Mouse (Mus musculus) myocyte (in vitro differentiated cells): ENCODE measurements around the gene Rybp. TPM values are rescaled to one million over a fixed set of nuclear protein-coding genes. Genes with fewer than 3 reads are reported as not detected.

ENCODE experiments used
- H3K27me3 ChIP-seq: one replicate; pipeline ENCODE4 v1.6.1; 2011; ENCODE audit not compliant: control insufficient read depth, insufficient read depth, insufficient read length
- H3K36me3 ChIP-seq: one replicate; pipeline ENCODE4 v1.6.1; 2011; ENCODE audit not compliant: control insufficient read depth, insufficient read depth
- H3K4me2 ChIP-seq: one replicate; pipeline ENCODE4 v1.6.1; 2011; ENCODE audit warnings: low read depth, control low read depth
- H3K4me3 ChIP-seq: one replicate; pipeline ENCODE4 v1.5.1; 2011; ENCODE audit warnings: mild to moderate bottlenecking, control low read depth, moderate library complexity
- H3K79me2 ChIP-seq: one replicate; pipeline ENCODE4 v1.6.1; 2011; ENCODE audit not compliant: control insufficient read depth, insufficient read depth
- H3ac ChIP-seq: one replicate; pipeline ENCODE4 v1.6.1; 2011; ENCODE audit not compliant: control insufficient read depth, insufficient read length
- CEBPB ChIP-seq: IDR thresholded peaks from 2 replicates; pipeline ENCODE4 v1.6.1; 2011; ENCODE audit warnings: mild to moderate bottlenecking, moderate library complexity; ENCODE audit not compliant: poor library complexity, insufficient read depth, severe bottlenecking
- E2F4 ChIP-seq: IDR thresholded peaks from one replicate; pipeline ENCODE4 v1.6.1; 2011; ENCODE audit warnings: mild to moderate bottlenecking, control low read depth, moderate library complexity; ENCODE audit not compliant: insufficient read depth
- MAX ChIP-seq: IDR thresholded peaks from one replicate; pipeline ENCODE4 v1.6.1; 2011; ENCODE audit warnings: low read depth, mild to moderate bottlenecking, control low read depth
- MYOD1 ChIP-seq, 3 experiments: IDR thresholded peaks; one replicate each; pipeline ENCODE4 v1.6.1; 2011; ENCODE audit warnings: control low read depth in 2 of 3, low read depth in 2 of 3, mild to moderate bottlenecking in 2 of 3, moderate library complexity in 1 of 3; ENCODE audit not compliant: insufficient read length in 2 of 3, control insufficient read depth in 1 of 3
- MYOG ChIP-seq, 3 experiments: IDR thresholded peaks; one replicate each; pipeline ENCODE4 v1.6.1; 2011; ENCODE audit warnings: control low read depth in 2 of 3, low read depth in 2 of 3, mild to moderate bottlenecking in 2 of 3; ENCODE audit not compliant: insufficient read length in 2 of 3, control insufficient read depth in 1 of 3, insufficient read depth in 1 of 3
- POLR2A ChIP-seq: IDR thresholded peaks from one replicate; pipeline ENCODE4 v1.6.1; 2011; ENCODE audit warnings: low read depth, mild to moderate bottlenecking, control low read depth, moderate library complexity; ENCODE audit not compliant: insufficient read length
- POLR2AphosphoS2 ChIP-seq: IDR thresholded peaks from one replicate; pipeline ENCODE4 v1.6.1; 2011; ENCODE audit warnings: low read depth, control low read depth; ENCODE audit not compliant: insufficient read length
- REST ChIP-seq: IDR thresholded peaks from one replicate; pipeline ENCODE4 v1.6.1; 2011; ENCODE audit warnings: mild to moderate bottlenecking, control low read depth, moderate library complexity; ENCODE audit not compliant: insufficient read depth, insufficient read length
- SRF ChIP-seq: IDR thresholded peaks from one replicate; pipeline ENCODE4 v1.6.1; 2011; ENCODE audit warnings: low read depth; ENCODE audit not compliant: control insufficient read depth, insufficient read length
- TCF12 ChIP-seq: IDR thresholded peaks from one replicate; pipeline ENCODE4 v1.6.1; 2011; ENCODE audit warnings: mild to moderate bottlenecking, control low read depth; ENCODE audit not compliant: poor library complexity, insufficient read depth, severe bottlenecking
- TCF3 ChIP-seq: IDR thresholded peaks from one replicate; pipeline ENCODE4 v1.6.1; 2011; ENCODE audit warnings: low read depth, control low read depth; ENCODE audit not compliant: insufficient read length
- USF1 ChIP-seq: IDR thresholded peaks from one replicate; pipeline ENCODE4 v1.6.1; 2011; ENCODE audit warnings: low read depth, mild to moderate bottlenecking, control low read depth, moderate library complexity
- polyA plus RNA-seq: library from polyadenylated mRNA; unstranded; fragments of >200 nt; fragmentation: generic; extraction: Trizol; gene quantifications from one replicate; pipeline ENCODE4 v1.2.1, GENCODE M21; 2012; ENCODE audit warnings: missing spikeins

The Rybp gene
- polyA plus RNA-seq, 1 experiment: 9.5 TPM

DNA sequence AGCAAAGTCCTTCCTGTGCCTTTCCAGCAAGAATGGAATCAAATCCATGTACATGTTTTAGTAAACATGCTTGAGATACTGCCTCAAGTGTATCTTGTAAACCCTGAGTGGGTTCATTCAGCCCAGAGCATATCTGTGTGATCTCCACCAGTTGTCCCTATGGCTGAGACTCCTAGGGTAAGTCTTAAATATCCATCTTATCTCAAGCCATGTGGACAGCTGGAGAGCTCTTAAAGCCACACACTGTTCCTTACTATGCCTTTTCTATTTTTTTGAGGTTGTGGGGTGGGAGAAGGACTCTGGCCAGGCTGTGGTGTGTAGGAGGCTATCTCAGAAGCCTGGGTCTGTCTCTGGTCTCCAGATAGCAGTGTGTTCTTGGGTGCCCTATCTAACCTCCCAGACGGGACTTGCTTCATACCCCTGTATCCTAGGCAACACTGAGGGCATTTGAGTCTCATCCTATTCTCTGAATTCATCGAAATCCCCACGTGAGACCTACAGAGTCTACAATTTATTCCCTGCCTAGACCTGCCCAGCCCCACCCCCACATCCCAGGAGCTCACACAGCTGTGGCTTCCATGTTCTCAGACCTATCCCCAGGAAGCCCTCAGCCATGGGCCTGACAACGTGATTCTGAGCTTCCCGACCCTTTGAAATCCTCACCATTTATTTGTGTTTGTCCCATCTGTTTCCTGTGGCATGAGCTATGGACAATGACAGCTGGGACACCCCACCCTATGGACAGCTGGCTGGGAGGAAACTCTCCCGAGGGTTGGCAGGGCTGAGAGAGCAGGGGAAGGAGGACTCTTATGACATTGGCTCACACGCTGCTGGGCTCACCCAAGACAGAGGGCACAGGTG is 98.2 kb downstream of the Rybp start:
- Histone ChIP-seq H3K79me2 (no peaks in the 10 kb centered on the region), H3K36me3 (no peaks in the 10 kb centered on the region), H3K4me2 (peak overlapping the region; percentile 60), H3K27me3 (no peaks in the 10 kb centered on the region), H3K4me3 (no peak overlapping the region), H3ac (no peak overlapping the region)
- TF ChIP-seq TCF3: peak; percentile 94
- 0 out of 2 replicates have a peak, but pooled peaks have one; percentile 1 for TF ChIP-seq CEBPB
- TF ChIP-seq E2F4: no peak
- TF ChIP-seq REST: no peak
- no peak for TF ChIP-seq SRF
- no peak for TF ChIP-seq POLR2A
- TF ChIP-seq TCF12: peak; percentile 99
- peak; percentile 98 for TF ChIP-seq MYOD1 (IDR thresholded peaks at IDR 0.05; ENCODE audit: control insufficient read depth in 1 of 3, insufficient read length in 2 of 3, low read depth in 2 of 3)
- TF ChIP-seq MYOG (IDR thresholded peaks at IDR 0.05; ENCODE audit: control insufficient read depth in 1 of 3, insufficient read depth in 1 of 3, insufficient read length in 2 of 3, low read depth in 2 of 3): peak; percentile 93 to 100 (median 98)

DNA sequence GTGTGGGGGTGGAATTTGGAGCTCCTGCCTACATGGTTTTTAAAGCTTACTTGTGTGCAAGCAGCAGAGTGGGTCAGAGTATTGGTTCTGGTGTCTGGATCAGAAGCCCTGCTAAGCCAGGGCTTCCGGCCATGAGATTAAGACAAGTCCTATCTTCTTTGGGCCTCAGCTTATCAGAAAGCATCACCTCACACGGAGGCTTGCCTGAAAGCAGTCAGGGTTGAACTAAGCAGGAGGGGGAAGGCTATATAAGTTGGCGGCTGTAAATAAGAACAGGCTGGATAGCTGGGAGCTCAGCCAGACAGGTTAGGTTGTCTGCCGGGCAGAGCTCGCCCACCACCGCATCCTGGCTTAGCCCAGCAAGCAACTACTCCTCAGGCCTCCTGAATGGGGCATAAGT is 99.5 kb downstream of the Rybp start:
- Histone ChIP-seq H3K4me2 (no peak overlapping the region), H3K27me3 (no peaks in the 10 kb centered on the region), H3K36me3 (no peaks in the 10 kb centered on the region), H3ac (no peak overlapping the region), H3K4me3 (no peak overlapping the region), H3K79me2 (no peaks in the 10 kb centered on the region)
- no peak for TF ChIP-seq MAX
- no peak for TF ChIP-seq MYOD1 (IDR thresholded peaks at IDR 0.05; ENCODE audit: control insufficient read depth in 1 of 3, insufficient read length in 2 of 3, low read depth in 2 of 3)
- TF ChIP-seq E2F4: no peak
- TF ChIP-seq TCF3: no peak
- no peak for TF ChIP-seq MYOG (IDR thresholded peaks at IDR 0.05; ENCODE audit: control insufficient read depth in 1 of 3, insufficient read depth in 1 of 3, insufficient read length in 2 of 3, low read depth in 2 of 3)
- TF ChIP-seq TCF12: no peak
- no peak for TF ChIP-seq SRF
- TF ChIP-seq POLR2AphosphoS2: no peak
- no peak for TF ChIP-seq POLR2A
- TF ChIP-seq REST: no peak
- no peak for TF ChIP-seq CEBPB
- TF ChIP-seq USF1: no peak

GRCm38 (mm10) chr6:100186789-100187188 is 100.5 kb downstream of the Rybp start:
- no peak overlapping the region for H3K4me3 ChIP-seq
- no peaks in the 10 kb centered on the region for H3K27me3 ChIP-seq
- no peak for TF ChIP-seq CEBPB
- no peak for TF ChIP-seq POLR2A
- no peak for TF ChIP-seq MYOG (IDR thresholded peaks at IDR 0.05; ENCODE audit: control insufficient read depth in 1 of 3, insufficient read depth in 1 of 3, insufficient read length in 2 of 3, low read depth in 2 of 3)
- no peak for TF ChIP-seq SRF
- TF ChIP-seq TCF3: no peak
- TF ChIP-seq POLR2AphosphoS2: no peak
- TF ChIP-seq MAX: no peak
- no peak for TF ChIP-seq E2F4
- no peak for TF ChIP-seq USF1
- no peak for TF ChIP-seq MYOD1 (IDR thresholded peaks at IDR 0.05; ENCODE audit: control insufficient read depth in 1 of 3, insufficient read length in 2 of 3, low read depth in 2 of 3)
- TF ChIP-seq TCF12: no peak
- no peak for TF ChIP-seq REST
- H3K4me2 ChIP-seq: no peak overlapping the region
- no peaks in the 10 kb centered on the region for H3K79me2 ChIP-seq
- no peak overlapping the region for H3ac ChIP-seq
- no peaks in the 10 kb centered on the region for H3K36me3 ChIP-seq

DNA sequence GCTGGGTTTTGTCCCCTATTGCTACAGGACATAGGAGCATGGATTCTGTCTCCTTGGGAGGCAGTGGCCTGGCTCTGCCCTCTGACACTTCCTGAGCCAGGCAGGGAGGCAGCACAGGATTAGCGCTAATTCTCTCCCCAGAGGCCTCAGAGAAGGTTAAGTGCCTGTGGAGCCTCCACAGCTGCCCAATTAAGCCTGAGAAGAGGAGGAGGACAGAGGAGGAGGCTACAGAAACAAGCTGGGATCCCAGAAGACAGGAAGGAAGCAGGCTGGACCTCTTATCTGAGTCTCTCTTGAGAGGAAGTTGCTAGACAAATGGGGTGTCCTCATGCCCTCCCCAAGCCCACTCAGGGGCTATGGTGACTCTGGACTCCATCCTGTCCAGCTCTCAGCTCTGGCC is 101.8 kb downstream of the Rybp start:
- TF ChIP-seq MYOG (IDR thresholded peaks at IDR 0.05; ENCODE audit: control insufficient read depth in 1 of 3, insufficient read depth in 1 of 3, insufficient read length in 2 of 3, low read depth in 2 of 3) (peak in 1 of 3 experiments; percentile 41), MYOD1 (IDR thresholded peaks at IDR 0.05; ENCODE audit: control insufficient read depth in 1 of 3, insufficient read length in 2 of 3, low read depth in 2 of 3) (peak in 1 of 3 experiments; percentile 24), POLR2A (no peak)
- Histone ChIP-seq H3K36me3 (no peaks in the 10 kb centered on the region), H3K79me2 (no peaks in the 10 kb centered on the region), H3K27me3 (no peaks in the 10 kb centered on the region), H3ac (no peak overlapping the region), H3K4me3 (no peak overlapping the region), H3K4me2 (no peak overlapping the region)

DNA sequence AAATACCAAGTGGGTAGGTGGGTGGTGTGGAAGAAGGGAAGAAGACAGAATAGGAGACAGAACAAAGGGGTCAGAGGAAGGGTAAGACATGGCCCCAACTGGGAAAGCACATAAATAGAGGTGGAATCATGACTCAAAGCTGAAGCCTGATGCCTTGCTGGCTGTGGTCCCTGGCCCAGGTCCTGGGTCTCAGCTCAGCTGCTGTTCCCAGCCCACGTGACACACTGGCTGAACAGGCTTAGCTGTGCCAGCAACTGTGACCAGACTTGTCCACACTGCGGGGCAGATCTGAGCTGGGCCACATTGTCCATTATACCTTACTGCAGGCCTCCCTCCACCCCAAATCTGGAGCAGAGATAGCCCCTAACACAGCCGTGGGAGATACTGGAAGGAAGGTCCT is 103.9 kb downstream of the Rybp start:
- no peak overlapping the region for H3ac ChIP-seq
- H3K4me2 ChIP-seq: peak overlapping the region; percentile 15
- H3K36me3 ChIP-seq: no peaks in the 10 kb centered on the region
- H3K27me3 ChIP-seq: no peaks in the 10 kb centered on the region
- TF ChIP-seq SRF (peak; percentile 27), TCF3 (peak; percentile 90), REST (no peak), MAX (no peak), MYOG (IDR thresholded peaks at IDR 0.05; ENCODE audit: control insufficient read depth in 1 of 3, insufficient read depth in 1 of 3, insufficient read length in 2 of 3, low read depth in 2 of 3) (peak; percentile 96 to 100 (median 99)), E2F4 (no peak), USF1 (peak; percentile 97), TCF12 (peak; percentile 73), MYOD1 (IDR thresholded peaks at IDR 0.05; ENCODE audit: control insufficient read depth in 1 of 3, insufficient read length in 2 of 3, low read depth in 2 of 3) (peak; percentile 81 to 99 (median 97)), CEBPB (no peak), POLR2A (peak; percentile 37), POLR2AphosphoS2 (no peak)
- no peak overlapping the region for H3K4me3 ChIP-seq
- no peaks in the 10 kb centered on the region for H3K79me2 ChIP-seq
